Mouse (Mus musculus) C3H10T1/2 (cell line): Measurements from ENCODE around the gene Tmprss3. TPM values are rescaled to one million over a fixed set of nuclear protein-coding genes. Genes with fewer than 3 reads are reported as not detected.

ENCODE experiments used
- polyA plus RNA-seq, 2 experiments: library from polyadenylated mRNA; unstranded; fragments of >200 nt; fragmentation: generic; extraction: Trizol; gene quantifications; one replicate each; pipeline ENCODE4 v1.2.1; 2012; ENCODE audit warnings: missing spikeins in 2 of 2

Tmprss3 gene
- not detected for polyA plus RNA-seq

DNA sequence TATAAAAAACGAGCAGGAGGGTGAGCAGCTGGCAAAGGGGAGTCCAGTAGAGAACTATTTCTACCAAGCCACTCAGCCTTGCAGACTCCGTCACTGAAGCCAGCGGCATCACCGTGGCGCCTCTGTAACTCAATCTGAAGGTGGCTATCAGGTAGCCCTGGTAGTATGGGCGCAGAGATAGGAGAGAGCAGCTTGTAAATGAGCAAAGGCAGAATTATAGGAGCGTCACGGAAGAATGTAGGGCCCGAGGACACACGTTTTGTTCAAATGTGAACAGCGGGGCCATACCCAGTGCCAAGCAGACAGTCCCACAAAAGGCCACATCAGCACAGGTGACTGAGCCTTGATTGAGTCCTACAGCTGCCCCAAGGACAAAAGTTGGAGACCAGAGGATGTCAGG is at the start of gene Tmprss3:
Gene Tmprss3 (minus strand): TSS at position 101 of the 400 bp plus-strand sequence.

DNA sequence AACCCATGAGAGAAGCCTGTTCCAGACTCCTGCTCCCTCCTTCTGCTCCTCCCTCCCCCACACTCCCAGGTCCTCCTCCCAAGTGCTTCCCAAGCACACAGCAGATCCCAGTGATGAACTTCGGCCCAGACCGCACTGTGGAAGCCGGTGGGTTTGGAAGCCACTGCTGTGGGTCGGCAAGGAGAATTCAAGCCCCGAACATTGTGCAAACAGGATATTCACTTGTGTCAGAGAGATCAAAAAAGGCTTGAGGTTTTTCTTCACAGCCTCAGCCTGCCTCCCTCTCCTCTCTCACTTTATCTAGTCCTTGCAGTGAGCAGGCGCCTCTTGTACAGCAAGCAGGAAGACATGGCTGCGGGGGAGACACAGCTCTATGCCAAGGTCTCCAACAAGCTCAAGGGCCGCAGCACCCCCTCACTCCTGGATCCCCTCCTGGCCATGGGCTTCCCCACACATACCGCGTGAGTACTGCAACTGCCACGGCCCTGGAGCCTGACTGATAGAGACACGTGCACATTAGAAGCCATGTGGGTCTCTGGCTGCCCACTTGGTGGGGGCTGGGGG is 9.1 kb upstream of the Tmprss3 start, which contains the start of gene Ubash3a:
Gene Ubash3a (plus strand): TSS at position 103 of the 564 bp plus-strand sequence.

DNA sequence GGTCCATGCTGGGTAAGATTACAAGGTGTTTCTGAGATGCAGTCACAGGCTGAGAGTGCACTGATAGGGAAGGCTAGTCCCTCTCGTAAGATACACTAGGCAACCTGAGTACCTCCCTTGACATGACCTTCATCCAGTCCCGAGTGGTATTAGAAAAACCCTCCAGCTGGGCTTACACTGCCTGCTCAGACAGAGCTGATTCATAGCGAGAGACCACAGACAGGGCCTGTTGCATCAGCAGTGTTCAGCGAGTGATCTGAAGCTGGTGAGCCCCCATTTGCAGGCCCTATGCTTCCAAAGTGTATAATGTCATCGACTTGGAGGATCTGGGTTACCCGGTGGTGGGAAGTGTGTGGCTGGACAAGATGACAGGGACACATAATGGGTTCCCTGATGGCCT is 33.6 kb downstream of the Tmprss3 start, which contains the start of gene Tff1:
Gene Tff1 (minus strand): TSS at position 151 of the 400 bp plus-strand sequence.

DNA sequence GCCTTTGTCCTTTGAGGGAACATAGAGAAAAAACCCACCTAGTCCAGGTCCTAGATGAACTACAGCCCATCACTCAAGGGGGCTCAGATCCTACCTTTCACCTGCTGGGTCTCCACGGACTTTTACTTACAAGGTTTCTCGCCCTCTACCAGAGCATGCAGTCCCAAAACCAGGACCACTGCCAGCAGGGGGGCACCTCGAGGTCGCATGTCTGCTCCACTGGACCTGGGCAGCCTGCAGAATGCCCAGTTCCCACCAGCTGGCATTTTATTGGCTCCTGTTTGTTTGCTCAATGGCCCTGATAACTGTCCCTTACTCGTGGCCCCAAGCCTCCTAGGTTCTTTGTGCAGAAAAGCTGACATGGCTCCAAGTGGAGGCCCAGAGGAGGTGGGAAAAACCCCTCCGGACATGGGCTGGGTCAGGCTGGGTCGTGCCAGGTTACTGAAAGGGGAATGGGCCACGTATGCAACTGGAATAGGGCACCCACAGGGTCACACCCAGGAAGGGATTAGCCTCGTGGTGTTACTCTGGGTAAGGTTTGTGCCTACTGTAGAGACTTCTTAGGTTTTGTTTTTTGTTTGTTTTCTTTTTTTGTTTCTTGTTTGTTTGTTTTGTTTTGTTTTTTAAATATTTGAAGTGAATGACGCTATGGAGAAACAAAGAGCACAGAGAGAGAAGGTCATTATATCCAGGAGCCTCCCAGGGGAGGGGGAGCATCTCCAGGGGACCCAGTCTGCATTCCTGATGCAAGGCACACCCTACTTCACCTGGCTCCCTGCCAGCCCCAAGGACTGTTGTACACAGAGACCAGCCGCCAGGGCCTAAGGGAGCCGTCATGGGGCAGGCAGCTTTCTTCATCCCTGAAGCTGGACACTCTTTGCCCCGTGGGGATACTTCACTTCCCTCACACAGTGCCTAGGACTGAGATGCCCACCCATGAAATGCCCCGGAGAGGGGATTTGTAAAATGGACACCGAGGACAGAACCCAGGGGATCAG is 54.4 kb downstream of the Tmprss3 start, which contains the start of gene Tff2:
Gene Tff2 (minus strand): TSS at position 243 of the 998 bp plus-strand sequence.

DNA sequence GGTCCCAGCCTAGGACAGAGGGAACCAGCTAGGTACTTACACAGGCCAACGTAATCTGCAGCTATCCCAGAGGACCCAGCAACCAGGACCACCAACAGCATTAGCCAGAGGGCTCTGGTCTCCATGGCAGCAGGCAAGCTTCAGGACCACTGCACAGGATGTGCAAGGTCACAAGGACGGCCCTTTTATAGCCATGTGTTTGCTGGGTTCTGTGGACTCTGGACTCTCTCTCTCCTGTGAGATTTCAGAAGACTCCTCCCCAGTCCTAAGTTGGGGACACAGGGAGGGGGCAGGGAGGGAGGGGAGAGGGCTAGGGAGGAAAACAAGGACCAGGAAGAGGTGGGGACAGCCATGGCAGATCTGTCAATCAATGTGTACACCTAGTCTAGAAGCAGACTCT is 69.3 kb downstream of the Tmprss3 start, which contains the start of gene Tff3:
Gene Tff3 (minus strand): TSS at position 195 of the 400 bp plus-strand sequence.

Other genes starting within 250 kb of the Tmprss3 start
- under 1 TPM in 1 of 2 experiments, not detected in 1; 0.06 TPM for gene Umodl1, start 244.3 kb downstream of the Tmprss3 start, polyA plus RNA-seq
- gene Abcg1, start 141.3 kb downstream of the Tmprss3 start, polyA plus RNA-seq, result under 1 TPM; 0.04 to 0.11 TPM
- gene Tff3, start 69.3 kb downstream of the Tmprss3 start, polyA plus RNA-seq, result not detected
- not detected for gene Tff2, start 54.7 kb downstream of the Tmprss3 start, polyA plus RNA-seq
- not detected for gene Tff1, start 33.7 kb downstream of the Tmprss3 start, polyA plus RNA-seq
- gene Ubash3a, start 8.9 kb upstream of the Tmprss3 start, polyA plus RNA-seq, result under 1 TPM in 1 of 2 experiments, not detected in 1; 0.02 TPM
- gene Rsph1, start 78.4 kb upstream of the Tmprss3 start, polyA plus RNA-seq, result 1 to 10 TPM; 2.2 to 5.0 TPM
- gene Slc37a1, start 87.8 kb upstream of the Tmprss3 start, polyA plus RNA-seq, result under 1 TPM; 0.58 to 0.87 TPM
- gene Pde9a, start 187.2 kb upstream of the Tmprss3 start, polyA plus RNA-seq, result 10 to 100 TPM in 1 of 2 experiments, not detected in 1; 13.0 TPM